In the genomic region with DNA sequence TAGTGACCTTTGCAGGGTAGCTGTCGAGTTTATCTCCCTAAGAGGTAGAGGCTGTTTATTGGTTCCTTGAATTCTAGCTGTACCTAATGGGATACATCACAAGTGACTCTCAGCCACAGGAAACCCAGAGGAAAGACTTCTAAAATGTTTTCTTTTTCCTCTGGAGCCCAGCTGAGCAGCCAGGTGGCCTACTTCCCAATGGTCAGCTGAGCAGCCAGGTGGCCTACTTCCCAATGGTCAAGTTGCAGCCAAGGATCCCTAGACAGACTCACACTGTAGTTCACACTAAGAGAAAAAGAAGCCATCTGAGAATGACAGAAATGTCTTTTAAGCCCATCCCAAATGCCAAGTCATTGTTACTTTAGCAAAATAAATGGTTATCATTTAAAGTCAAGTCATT, we compare ENCODE assay signal across 12 mouse cellular contexts.
"Had no signal": no experiment of that assay in that cellular context is flagged by ENCODE, and none has a peak within 500 bp of the region (broad histone marks: within the 10 kb centered on the region; RNA-seq: fewer than 3 reads in every experiment).

No protein-coding gene starts in this region.

- H3K4me1 ChIP-seq: limb, embryonic 10.5 days; liver, embryonic 15.5 days; midbrain, embryonic 13.5 days; neural tube, embryonic 15.5 days had no signal

- DNase-seq: kidney, postnatal 25 days; lung, adult 2 months; lung, postnatal 36 days; right cerebral cortex, adult 18-20 months; right cerebral cortex, postnatal 25 days; thymus, postnatal 36 days had no signal

- H3K4me3 ChIP-seq: left cerebral cortex, adult 2 months; limb, embryonic 10.5 days; liver, embryonic 15.5 days; midbrain, embryonic 13.5 days; myocyte; neural tube, embryonic 15.5 days had no signal

- H3K36me3 ChIP-seq: limb, embryonic 10.5 days; liver, embryonic 15.5 days; midbrain, embryonic 13.5 days; neural tube, embryonic 15.5 days had no signal

- H3K27me3 ChIP-seq: liver, embryonic 15.5 days; midbrain, embryonic 13.5 days; neural tube, embryonic 15.5 days had no signal

- H3K27ac ChIP-seq: left cerebral cortex, adult 2 months; limb, embryonic 10.5 days; liver, embryonic 15.5 days; midbrain, embryonic 13.5 days; neural tube, embryonic 15.5 days had no signal

- H3K9me3 ChIP-seq: limb, embryonic 10.5 days; midbrain, embryonic 13.5 days; neural tube, embryonic 15.5 days had no signal
